8 mouse cellular contexts compared by ENCODE assay signal in genomic region chr10:84019381-84019780, GRCm38 (mm10).
DNase-seq lines count a peak whose midpoint lies in the region; ATAC-seq and TF ChIP-seq lines count a peak whose summit lies in the region.

No protein-coding gene starts in this region.

- no peaks in the 10 kb centered on the region for H3K27me3 ChIP-seq in Patski
- H3K27me3 ChIP-seq in lung, postnatal 0 days (replicated peaks; ENCODE audit: insufficient read depth, low read length) = no peaks in the 10 kb centered on the region

- no peak overlapping the region for H3K4me3 ChIP-seq in cortical plate, adult 2 months (ENCODE audit: insufficient read depth, low read length)
- H3K4me3 ChIP-seq in lung, postnatal 0 days (ENCODE audit: low read depth, low read length) = no peak overlapping the region

- TF ChIP-seq EP300 in lung, postnatal 0 days (IDR thresholded peaks at IDR 0.05) = no peak

- TF ChIP-seq CTCF in Patski (IDR thresholded peaks at IDR 0.05) = peak; percentile 58
- TF ChIP-seq CTCF in cortical plate, adult 2 months (IDR thresholded peaks at IDR 0.05; ENCODE audit: extremely low read depth, insufficient read depth, low read length) = peak; percentile 68
- peak; percentile 76 for TF ChIP-seq CTCF in lung, postnatal 0 days (IDR thresholded peaks at IDR 0.05)

- H3K9me3 ChIP-seq in lung, postnatal 0 days (ENCODE audit: low read length) = no peaks in the 10 kb centered on the region

- CTCF ChIA-PET in Patski (lab: Charles Lee) = interaction anchor here (1.4 to 2.6 kb wide), 4 partner anchors 8 to 43 kb away, joined by 3 to 10 read pairs (median 6); no protein-coding TSS in a partner anchor

- no peaks in the 10 kb centered on the region for H3K4me1 ChIP-seq in cortical plate, adult 2 months (ENCODE audit: control insufficient read depth, insufficient read depth, low read length)
- H3K4me1 ChIP-seq in lung, postnatal 0 days (ENCODE audit: insufficient read depth, low read depth, low read length) = 0 out of 2 replicates have a peak, but pooled peaks cover 3% of the 10 kb centered on the region

- POLR2A ChIA-PET in Patski (lab: Charles Lee) = no interaction called here

- H3K36me3 ChIP-seq in lung, postnatal 0 days (ENCODE audit: insufficient read depth, low read length) = no peaks in the 10 kb centered on the region

- ATAC-seq in Patski = no peak
- ATAC-seq in lung, postnatal 0 days = peak; percentile 40; the same call in 1 of the 2 replicates
- no peak for ATAC-seq in erythroblast, adult 5-6 weeks (replicated peaks; ENCODE audit: low FRiP score, poor library complexity, severe bottlenecking)

- WGBS in lung, postnatal 0 days = 21% methylated on average over 9 of the region's 9 CpGs

- H3K4me2 ChIP-seq in lung, postnatal 0 days (replicated peaks; ENCODE audit: low read depth, low read length) = no peak overlapping the region

- in situ Hi-C loops in Patski (cut with MboI; ENCODE audit: low pct_unique_long_range_greater_than_20kb) = no loop called here

- H3K27ac ChIP-seq in cortical plate, adult 2 months (ENCODE audit: insufficient read depth, low read length) = no peak overlapping the region
- H3K27ac ChIP-seq in lung, postnatal 0 days (ENCODE audit: low read length) = no peak overlapping the region

- DNase-seq in A20 (ENCODE audit: low read depth, low spot score) = peak; percentile 60
- no peak for DNase-seq in Patski (ENCODE audit: low read depth, low spot score)
- DNase-seq in heart, adult 8-10 months (ENCODE audit: low spot score) = peak; percentile 65
- peak; percentile 47 for DNase-seq in layer of hippocampus, adult 9-11 months
- peak; percentile 76 for DNase-seq in lung, postnatal 0 days (ENCODE audit: low spot score)
- DNase-seq in right cerebral cortex, postnatal 36 days (ENCODE audit: low spot score in 2 of 2) = peak; percentile 18 to 36

- TF ChIP-seq POLR2A in cortical plate, adult 2 months (IDR thresholded peaks at IDR 0.05; ENCODE audit: extremely low read depth, insufficient read depth, low read length) = no peak

- no peak overlapping the region for H3K9ac ChIP-seq in lung, postnatal 0 days (replicated peaks; ENCODE audit: low read depth)
